Mouse (Mus musculus): ENCODE measurements at regions not wholly inside any gene's neighbourhood (a gene's known extent, or its start where the extent isn't known, plus 50 kb on each side); places are given as distances from the start of the nearest gene placed in this dataset.

DNA sequence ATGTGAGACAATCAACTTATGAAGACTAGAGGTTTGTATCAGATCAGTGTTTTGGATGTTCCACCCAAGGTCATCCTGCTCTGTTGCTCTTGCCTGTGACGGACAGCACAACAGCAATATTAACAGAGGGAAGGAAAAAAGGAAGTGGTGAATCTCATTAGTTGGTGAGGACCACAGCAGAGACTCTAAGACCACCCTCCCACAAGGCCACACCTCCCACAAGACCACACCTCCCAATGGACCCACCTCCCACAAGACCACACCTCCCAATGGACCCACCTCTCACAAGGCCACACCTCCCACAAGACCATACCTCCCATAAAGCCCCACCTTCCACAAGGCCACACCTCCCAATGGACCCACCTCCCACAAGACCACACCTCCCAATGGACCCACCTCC, 126.7 kb downstream of the Gm26897 start:
- TF ChIP-seq CTCF (IDR thresholded peaks at IDR 0.05) (no peak), EP300 (IDR thresholded peaks at IDR 0.05) (no peak)
